Mouse (Mus musculus) heart, embryonic 14.5 days (tissue): ENCODE measurements around the gene Gpr68. TPM values are rescaled to one million over a fixed set of nuclear protein-coding genes. Genes with fewer than 3 reads are reported as not detected.

ENCODE experiments used
- ATAC-seq: fragments of 200-750 bp; cut with Nextera tagmentation; 2 replicates; pipeline ENCODE4 v1.8.0; 2017; ENCODE audit warnings: low read depth, moderate TSS enrichment; ENCODE audit not compliant: insufficient number of reproducible peaks, insufficient read depth, low FRiP score
- H3K27ac ChIP-seq, 2 experiments: fragments of 200-500 bp in 1 of 2; fragments of 300-500 bp in 1 of 2; sonication (generic) in 1 of 2; replicated peaks in 1 of 2; 2 replicates each; pipeline ENCODE4 v1.5.1; 2012 to 2014; ENCODE audit warnings: low read depth in 2 of 2, low read length in 2 of 2, control low read depth in 1 of 2, mild to moderate bottlenecking in 1 of 2, mixed read lengths in 1 of 2; ENCODE audit not compliant: control insufficient read depth in 1 of 2, insufficient read depth in 1 of 2
- H3K27me3 ChIP-seq: fragments of 300-500 bp; sonication (generic); 2 replicates; pipeline ENCODE4 v1.6.1; 2014; ENCODE audit warnings: mild to moderate bottlenecking, low read length, control low read depth; ENCODE audit not compliant: control insufficient read depth, insufficient read depth
- H3K36me3 ChIP-seq: fragments of 300-500 bp; sonication (generic); 2 replicates; pipeline ENCODE4 v1.6.1; 2014; ENCODE audit warnings: mild to moderate bottlenecking, control low read depth, low read length, mixed read lengths; ENCODE audit not compliant: control insufficient read depth, insufficient read depth
- H3K4me1 ChIP-seq, 2 experiments: fragments of 200-500 bp in 1 of 2; fragments of 300-500 bp in 1 of 2; sonication (generic) in 1 of 2; 2 replicates each; pipeline ENCODE4 v1.6.1; 2012 to 2014; ENCODE audit warnings: low read length in 2 of 2, control low read depth in 1 of 2, mixed read lengths in 1 of 2; ENCODE audit not compliant: control insufficient read depth in 2 of 2, insufficient read depth in 2 of 2
- H3K4me2 ChIP-seq: fragments of 300-500 bp; sonication (generic); 2 replicates; pipeline ENCODE4 v1.6.1; 2014; ENCODE audit warnings: mild to moderate bottlenecking, low read length
- H3K4me3 ChIP-seq, 2 experiments: fragments of 200-500 bp in 1 of 2; fragments of 300-500 bp in 1 of 2; sonication (generic) in 1 of 2; 2 replicates each; pipeline ENCODE4 v1.5.1; 2012 to 2014; ENCODE audit warnings: low read length in 2 of 2, mild to moderate bottlenecking in 2 of 2, control low read depth in 1 of 2, low read depth in 1 of 2, moderate library complexity in 1 of 2; ENCODE audit not compliant: control insufficient read depth in 1 of 2, insufficient read depth in 1 of 2
- H3K9ac ChIP-seq: fragments of 300-500 bp; sonication (generic); 2 replicates; pipeline ENCODE4 v1.6.1; 2014; ENCODE audit warnings: mild to moderate bottlenecking, low read length
- H3K9me3 ChIP-seq: fragments of 300-500 bp; sonication (generic); 2 replicates; pipeline ENCODE4 v1.6.1; 2016; ENCODE audit warnings: low read length, control low read depth; ENCODE audit not compliant: control insufficient read depth
- WGBS: fragments of 180-500 bp; shearing (Covaris S2); extraction: QIAGEN DNeasy Blood & Tissue Kit; methylation state at CpG from one replicate; pipeline ENCODE4 v1.1.7; 2014; 5-methylcytosine and 5-hydroxymethylcytosine counted together
- polyA plus RNA-seq: library from polyadenylated mRNA; unstranded; fragments of >200 nt; fragmentation: Nextera tagmentation; extraction: Ambion mirVana; gene quantifications from 2 replicates; pipeline ENCODE4 v1.2.1, GENCODE M21; 2014

The Gpr68 gene
- polyA plus RNA-seq, 1 experiment from 2014 or later, result 4.6 TPM

DNA sequence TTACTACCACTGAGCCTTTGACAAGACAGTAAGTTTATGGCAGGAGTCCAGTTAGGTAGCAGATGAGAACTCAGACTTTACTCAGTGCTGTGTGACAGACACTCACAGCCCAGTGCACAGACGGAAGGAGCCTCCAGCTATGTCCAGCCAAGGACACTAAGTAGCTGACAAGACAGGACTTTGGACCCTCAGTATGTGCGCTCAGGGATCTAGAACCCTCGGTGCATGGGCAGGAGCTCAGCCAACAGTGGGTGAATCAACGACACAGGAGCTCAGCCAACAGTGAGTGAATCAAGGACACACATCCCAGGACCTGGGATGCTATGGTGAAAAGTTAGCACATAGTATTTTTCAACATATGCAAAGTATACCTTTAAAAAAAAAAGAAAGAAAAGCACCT is 28.7 kb upstream of the Gpr68 start:
- ATAC-seq, result no peak
- H3K9me3 ChIP-seq, result no peaks in the 10 kb centered on the region
- H3K9ac ChIP-seq, result no peak overlapping the region
- no peak overlapping the region for H3K4me2 ChIP-seq
- WGBS, result 88% methylated on average over 4 of the region's 4 CpGs
- no peaks in the 10 kb centered on the region; the same call in none of the 2 replicates for H3K27me3 ChIP-seq
- peaks cover 0 to 12% of the 10 kb centered on the region in 2 experiments; a peak in 2 of 4 replicates for H3K4me1 ChIP-seq
- H3K4me3 ChIP-seq, result no peak overlapping the region
- H3K27ac ChIP-seq, result no peak overlapping the region
- no peaks in the 10 kb centered on the region for H3K36me3 ChIP-seq

DNA sequence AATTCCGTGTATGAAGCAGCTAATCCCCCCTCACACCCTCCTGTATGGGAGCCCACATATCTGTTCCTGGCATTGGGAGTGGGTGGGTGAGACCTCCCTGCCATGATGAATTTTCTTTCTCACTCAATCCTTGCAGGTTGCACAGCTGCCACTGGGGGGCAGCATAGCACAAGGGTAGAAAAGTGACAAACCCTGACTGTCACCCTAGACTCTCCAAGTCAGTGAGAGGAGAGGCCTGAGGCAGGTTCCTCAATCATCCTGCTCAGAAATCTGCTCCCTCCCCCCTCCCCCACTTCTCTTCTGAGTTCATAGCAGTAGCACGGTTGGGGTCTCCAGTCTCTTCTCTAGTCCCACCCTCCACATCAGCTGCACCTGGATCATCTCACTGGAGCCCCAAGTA is 28.1 kb upstream of the Gpr68 start:
- Histone ChIP-seq H3K9ac (no peak overlapping the region), H3K27me3 (no peaks in the 10 kb centered on the region; the same call in none of the 2 replicates), H3K4me3 (no peak overlapping the region), H3K27ac (no peak overlapping the region), H3K4me2 (no peak overlapping the region), H3K9me3 (no peaks in the 10 kb centered on the region), H3K36me3 (no peaks in the 10 kb centered on the region), H3K4me1 (peaks cover 0 to 12% of the 10 kb centered on the region in 2 experiments; a peak in 2 of 4 replicates)
- no peak for ATAC-seq
- WGBS, result 25% methylated on average over 2 of the region's 2 CpGs

DNA sequence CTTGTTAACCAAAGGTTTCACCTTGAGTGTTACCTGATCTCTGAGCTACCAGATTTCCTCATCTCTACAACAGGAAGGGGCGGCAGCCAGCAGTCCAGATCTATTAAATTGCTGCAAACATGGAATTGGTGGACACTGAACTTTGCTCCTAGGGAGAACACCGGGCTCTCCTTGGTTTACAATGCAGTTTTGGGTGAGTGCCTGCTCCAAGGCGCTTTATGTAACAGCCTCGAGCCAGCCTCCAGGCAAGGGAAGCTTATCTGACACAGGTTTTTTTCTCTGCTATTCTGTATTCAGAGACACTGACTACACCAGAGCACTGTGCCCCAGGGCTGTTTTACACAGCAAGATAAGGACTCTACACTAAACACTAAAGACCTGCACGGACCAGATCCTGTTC is 26.8 kb upstream of the Gpr68 start:
- Histone ChIP-seq H3K4me1 (peaks cover 0 to 10% of the 10 kb centered on the region in 2 experiments; a peak in 2 of 4 replicates), H3K9me3 (no peaks in the 10 kb centered on the region), H3K9ac (no peak overlapping the region), H3K36me3 (no peaks in the 10 kb centered on the region), H3K27me3 (no peaks in the 10 kb centered on the region; the same call in none of the 2 replicates), H3K4me3 (no peak overlapping the region), H3K27ac (no peak overlapping the region), H3K4me2 (no peak overlapping the region)
- ATAC-seq, result no peak
- 55% methylated on average over 5 of the region's 5 CpGs for WGBS

DNA sequence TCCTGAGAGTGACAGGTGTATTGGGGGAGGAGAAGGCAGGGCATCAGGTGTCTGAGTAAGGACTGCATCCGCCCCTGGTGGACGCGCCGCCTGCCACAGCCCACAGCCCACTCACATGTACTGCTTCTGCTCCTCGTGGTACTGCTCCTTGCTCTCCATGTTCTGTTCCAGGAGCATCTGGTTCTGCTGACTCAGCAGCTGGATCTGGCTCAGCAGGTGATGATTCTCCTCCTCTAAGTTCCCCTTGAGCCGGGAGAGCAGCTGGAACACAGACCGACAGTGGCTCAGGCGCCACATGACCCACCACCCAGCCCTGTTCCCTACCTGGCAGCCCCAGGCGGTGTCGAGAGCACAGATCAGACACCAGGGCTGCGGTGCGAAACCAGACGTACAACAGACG is 23.7 kb upstream of the Gpr68 start:
- Histone ChIP-seq H3K27me3 (no peaks in the 10 kb centered on the region), H3K4me2 (no peak overlapping the region), H3K4me1 (peaks cover 0 to 6% of the 10 kb centered on the region in 2 experiments; a peak in 1 of 4 replicates), H3K4me3 (no peak overlapping the region), H3K27ac (no peak overlapping the region), H3K36me3 (0 out of 2 replicates have a peak, but pooled peaks cover 3% of the 10 kb centered on the region), H3K9ac (no peak overlapping the region), H3K9me3 (no peaks in the 10 kb centered on the region)
- ATAC-seq, result no peak
- WGBS, result 91% methylated on average over 14 of the region's 14 CpGs

DNA sequence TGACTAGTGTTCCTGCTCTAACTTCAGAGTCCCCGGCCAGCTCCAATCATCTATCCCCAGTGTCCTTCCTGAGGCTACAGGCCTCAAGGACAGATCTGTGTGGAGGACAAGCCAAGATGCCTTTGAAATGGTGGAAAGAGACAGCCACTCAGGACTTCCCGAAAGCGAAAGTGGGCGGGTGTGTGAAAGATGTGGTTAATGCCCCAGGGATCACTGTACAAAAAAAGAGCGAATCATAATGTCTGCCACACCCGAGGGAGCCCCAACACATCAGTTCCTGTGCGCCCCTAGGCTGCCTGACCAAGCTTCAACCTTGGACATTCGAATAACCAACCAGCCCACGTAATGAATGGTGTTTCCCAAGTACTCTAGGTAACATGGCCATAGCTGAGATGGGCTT is 20.3 kb upstream of the Gpr68 start:
- H3K27ac ChIP-seq, result no peak overlapping the region
- H3K27me3 ChIP-seq, result no peaks in the 10 kb centered on the region
- H3K9ac ChIP-seq, result no peak overlapping the region
- H3K4me3 ChIP-seq, result no peak overlapping the region
- H3K4me2 ChIP-seq, result no peak overlapping the region
- ATAC-seq, result no peak
- no peaks in the 10 kb centered on the region for H3K4me1 ChIP-seq
- no peaks in the 10 kb centered on the region for H3K9me3 ChIP-seq
- WGBS, result 88% methylated on average over 9 of the region's 9 CpGs
- H3K36me3 ChIP-seq, result 0 out of 2 replicates have a peak, but pooled peaks cover 3% of the 10 kb centered on the region

DNA sequence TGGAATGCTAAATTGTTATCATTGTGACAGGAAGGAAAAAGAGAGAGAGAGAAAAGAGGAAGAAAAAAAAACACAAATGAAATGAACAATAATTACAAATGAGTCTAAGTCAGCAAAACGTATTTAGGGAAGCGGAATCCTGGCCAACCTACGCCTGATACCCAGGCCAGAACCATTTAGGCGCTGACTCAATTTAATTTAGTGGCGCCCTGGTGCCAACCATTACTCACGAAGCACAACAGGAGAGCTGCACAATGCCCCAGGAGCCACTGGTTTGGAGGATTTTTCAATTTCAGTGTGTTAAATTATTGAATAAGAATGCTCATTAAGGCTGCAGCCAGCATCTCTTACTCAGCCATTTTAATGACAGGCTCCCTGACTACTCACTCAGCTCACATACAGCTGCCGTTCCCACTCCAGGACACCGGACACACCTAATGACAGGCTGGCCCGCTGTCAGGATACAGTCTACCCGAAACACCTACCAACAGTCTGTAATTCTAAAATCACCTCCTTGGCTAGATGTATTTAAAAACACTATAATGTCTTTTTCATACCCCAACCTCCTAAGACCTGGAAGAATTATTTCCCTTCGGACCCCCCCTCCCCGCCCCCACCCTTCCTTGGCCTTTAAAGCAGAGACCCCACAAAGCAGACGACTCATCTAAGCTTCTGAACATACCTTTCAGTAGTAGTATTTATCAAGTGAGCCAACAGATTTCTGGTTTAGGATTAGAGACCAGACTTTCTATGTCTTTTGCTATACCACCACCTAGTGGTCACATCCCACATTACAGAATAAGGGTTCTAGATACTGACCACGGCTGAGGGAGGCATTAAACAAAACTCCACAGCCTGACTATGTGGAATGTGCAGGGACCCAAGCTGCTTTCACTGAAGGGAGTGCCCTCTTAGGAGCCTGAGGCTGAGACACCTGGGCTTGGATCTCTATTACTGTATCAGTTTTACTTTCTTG is 17.9 kb upstream of the Gpr68 start:
- 63% methylated on average over 14 of the region's 14 CpGs for WGBS
- 0 out of 2 replicates have a peak, but pooled peaks cover 3% of the 10 kb centered on the region for H3K36me3 ChIP-seq
- H3K27ac ChIP-seq, result no peak overlapping the region
- no peaks in the 10 kb centered on the region for H3K27me3 ChIP-seq
- no peak for ATAC-seq
- H3K4me1 ChIP-seq, result no peaks in the 10 kb centered on the region
- H3K9me3 ChIP-seq, result no peaks in the 10 kb centered on the region
- no peak overlapping the region for H3K4me3 ChIP-seq
- no peak overlapping the region for H3K4me2 ChIP-seq
- H3K9ac ChIP-seq, result no peak overlapping the region

DNA sequence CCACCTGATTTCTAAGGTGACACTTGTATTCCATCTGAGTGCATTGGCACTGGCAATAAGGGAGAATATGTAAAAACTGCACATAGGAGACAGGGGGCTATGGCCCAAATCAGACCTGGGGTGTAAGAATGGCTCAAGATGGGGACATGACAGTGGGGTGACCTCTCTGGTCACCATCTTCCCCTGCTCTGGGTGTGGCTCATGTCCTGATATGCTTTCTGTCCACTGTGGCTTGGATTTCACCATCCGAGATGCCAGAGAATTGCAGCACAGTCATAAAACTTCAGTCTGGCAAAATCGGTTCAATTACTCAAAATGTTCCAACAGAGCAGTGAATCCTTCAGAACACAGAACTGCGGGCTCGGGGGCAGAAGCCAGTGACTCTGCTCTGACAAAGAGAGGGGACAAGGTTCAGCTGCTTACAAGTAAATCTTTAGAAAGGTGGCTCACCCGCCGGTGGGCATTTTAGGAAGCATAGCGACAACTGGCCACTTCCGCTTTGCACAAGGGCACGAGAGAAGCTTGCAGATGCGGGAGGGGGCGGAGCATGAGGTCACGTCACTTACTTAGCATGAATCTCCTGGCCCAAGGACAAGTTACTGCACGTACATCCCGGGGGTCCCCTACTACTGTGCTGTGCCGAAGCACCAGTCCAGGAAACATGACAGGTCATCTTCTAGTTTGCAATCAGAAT is 16.8 kb upstream of the Gpr68 start:
- Histone ChIP-seq H3K4me2 (no peak overlapping the region), H3K9ac (no peak overlapping the region), H3K27me3 (no peaks in the 10 kb centered on the region), H3K36me3 (0 out of 2 replicates have a peak, but pooled peaks cover 3% of the 10 kb centered on the region), H3K9me3 (no peaks in the 10 kb centered on the region), H3K4me1 (no peaks in the 10 kb centered on the region), H3K27ac (no peak overlapping the region), H3K4me3 (no peak overlapping the region)
- 80% methylated on average over 15 of the region's 15 CpGs for WGBS
- ATAC-seq, result no peak
